Mouse (Mus musculus) frontal cortex, adult 2 months (tissue): Measurements from ENCODE around the gene Pbxip1. TPM values are rescaled to one million over a fixed set of nuclear protein-coding genes. Genes with fewer than 3 reads are reported as not detected.

Source experiments
- DNase-seq, 2 experiments: peaks; one replicate each; pipeline ENCODE4 v3.0.0; 2022; ENCODE audit warnings: low spot score in 1 of 2; ENCODE audit errors: extremely low spot score in 1 of 2
- polyA plus RNA-seq: library from polyadenylated mRNA; depleted of rRNA; stranded (reverse); fragments of >200 nt; gene quantifications from 2 replicates; pipeline ENCODE4 v1.2.3, GENCODE M21; 2012; rRNA removed

Gene Pbxip1
- polyA plus RNA-seq, 1 experiment = 38.9 TPM

- DNase-seq = no peak
Measured at GRCm38 (mm10) chr3:89481488-89481887, 45.0 kb downstream of the Pbxip1 start.

DNA sequence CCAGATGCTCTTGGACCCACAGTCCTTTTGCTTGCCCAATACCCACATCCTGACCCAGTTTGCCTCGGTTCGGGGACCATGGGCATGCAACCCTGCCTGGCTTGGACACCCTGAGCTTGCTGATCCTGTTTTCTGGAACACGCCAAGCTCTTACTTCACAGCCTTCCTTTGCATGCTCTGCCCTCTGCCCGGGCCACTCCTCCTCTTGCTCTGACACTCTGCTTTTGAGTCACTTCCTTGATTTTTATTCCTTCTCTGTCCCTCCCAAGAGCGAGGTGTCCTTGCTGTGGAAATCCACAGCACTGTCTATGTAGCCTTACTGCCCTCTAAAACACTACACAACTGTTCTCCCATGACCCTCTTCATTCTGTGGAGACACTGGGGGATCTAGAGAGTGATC is 45.7 kb downstream of the Pbxip1 start:
- DNase-seq = no peak

DNA sequence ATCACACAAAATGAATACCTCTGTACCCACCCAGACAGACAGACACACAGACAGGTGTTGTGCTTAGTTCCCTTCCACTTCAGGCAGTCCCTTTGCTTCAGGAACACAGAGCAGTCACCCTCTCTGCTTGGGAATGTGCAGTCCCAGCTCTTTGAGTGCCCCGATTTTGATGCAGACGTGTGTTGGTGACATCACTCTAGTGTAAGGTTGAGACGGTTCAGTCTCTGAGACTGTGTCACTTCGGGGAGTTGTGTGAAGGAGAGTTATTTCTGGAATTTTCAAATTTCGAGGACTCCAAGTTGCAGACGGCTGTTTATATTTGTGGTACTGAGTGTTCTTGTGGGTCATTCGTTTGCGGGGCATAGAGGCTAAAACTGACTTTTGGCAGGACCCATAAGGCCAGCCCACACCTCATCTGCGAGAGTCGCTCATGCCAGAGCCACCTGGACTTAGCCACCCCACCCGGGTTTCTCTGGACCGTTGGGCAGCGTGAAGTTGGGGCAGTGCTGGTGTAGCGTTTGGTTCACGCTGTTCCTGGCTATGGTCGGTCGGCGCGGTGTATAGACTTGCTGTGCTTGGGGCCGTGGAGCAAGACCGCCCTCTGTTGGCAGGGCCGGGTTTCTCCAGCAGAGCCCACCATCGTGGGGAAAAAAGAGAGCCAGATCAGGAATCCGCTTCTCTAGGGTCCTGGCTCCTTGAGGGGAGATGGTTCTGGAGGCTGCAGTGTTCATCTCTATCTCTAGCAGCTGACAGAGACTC is 48.4 kb downstream of the Pbxip1 start:
- peak in 1 of 2 experiments; percentile 61 for DNase-seq

GRCm38 (mm10) chr3:89486111-89486510 is 49.6 kb downstream of the Pbxip1 start:
- no peak for DNase-seq

GRCm38 (mm10) chr3:89486916-89487702 is 50.6 kb downstream of the Pbxip1 start:
- DNase-seq = no peak

- DNase-seq = no peak
Measured at GRCm38 (mm10) chr3:89490790-89491189, 54.3 kb downstream of the Pbxip1 start.

DNA sequence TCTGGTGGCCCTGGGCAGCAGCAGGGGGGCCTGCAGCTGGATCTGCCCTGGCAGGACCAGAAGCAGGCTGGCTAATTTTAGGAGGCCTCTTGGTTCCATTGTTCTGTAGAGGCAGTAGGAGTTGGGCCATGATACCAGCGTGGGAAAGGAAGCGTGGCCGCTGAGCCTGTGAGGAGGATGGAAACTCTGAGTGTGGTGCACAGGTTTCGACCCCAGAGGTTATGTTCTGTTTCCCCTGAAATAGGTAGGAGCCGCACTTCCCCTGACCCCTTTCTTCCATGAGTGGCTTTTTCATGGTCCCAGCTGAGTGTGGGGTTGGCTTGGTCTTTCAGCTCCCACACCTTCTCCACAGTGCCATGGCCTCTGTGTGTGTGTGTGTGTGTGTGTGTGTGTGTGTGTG is 55.1 kb downstream of the Pbxip1 start:
- no peak for DNase-seq

DNA sequence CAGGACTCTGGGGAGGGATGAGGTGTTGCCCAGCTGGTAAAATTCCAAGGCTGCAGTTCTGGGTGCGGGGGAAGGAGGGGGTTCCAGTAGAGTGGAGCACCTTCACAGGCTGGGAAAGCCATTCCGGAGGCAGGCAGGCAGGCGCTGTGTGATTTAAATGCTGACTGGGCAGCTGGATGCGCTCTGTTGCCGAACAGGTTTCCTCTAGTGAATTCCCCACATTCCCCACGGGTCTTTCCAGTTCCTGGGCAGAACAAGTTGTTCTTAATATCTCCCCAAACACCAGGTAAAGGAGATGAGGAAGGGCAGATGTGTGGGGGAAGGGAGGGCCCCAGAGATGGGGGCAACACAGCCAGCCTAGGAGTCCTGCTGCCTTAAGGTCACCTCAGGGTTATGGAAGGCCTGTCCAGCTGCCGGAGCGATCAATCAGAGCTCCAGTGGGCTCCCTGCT is 56.2 kb downstream of the Pbxip1 start:
- DNase-seq = no peak

GRCm38 (mm10) chr3:89494630-89495029 is 58.1 kb downstream of the Pbxip1 start:
- DNase-seq = no peak

- no peak for DNase-seq
Measured at GRCm38 (mm10) chr3:89496366-89496765, 59.9 kb downstream of the Pbxip1 start.

GRCm38 (mm10) chr3:89499696-89500095 is 63.2 kb downstream of the Pbxip1 start:
- DNase-seq = no peak

Other genes with a start within 250 kb of the Pbxip1 start
- gene Gba, start 233.8 kb upstream of the Pbxip1 start, polyA plus RNA-seq = 65.4 and 68.7 TPM in 2 replicates
- 51.0 and 57.4 TPM in 2 replicates for gene Thbs3, start 221.5 kb upstream of the Pbxip1 start, polyA plus RNA-seq
- 136 and 142 TPM in 2 replicates for gene Mtx1, start 209.6 kb upstream of the Pbxip1 start, polyA plus RNA-seq
- gene Muc1, start 207.6 kb upstream of the Pbxip1 start, polyA plus RNA-seq = 1.1 and 2.1 TPM in 2 replicates
- gene Krtcap2, start 190.7 kb upstream of the Pbxip1 start, polyA plus RNA-seq = 53.0 and 66.4 TPM in 2 replicates
- 96.7 and 99.7 TPM in 2 replicates for gene Trim46, start 190.4 kb upstream of the Pbxip1 start, polyA plus RNA-seq
- 131 and 188 TPM in 2 replicates for gene Dpm3, start 177.3 kb upstream of the Pbxip1 start, polyA plus RNA-seq
- gene Slc50a1, start 166.1 kb upstream of the Pbxip1 start, polyA plus RNA-seq = 90.0 and 93.9 TPM in 2 replicates
- gene Efna1, start 155.6 kb upstream of the Pbxip1 start, polyA plus RNA-seq = 7.3 and 7.9 TPM in 2 replicates
- gene Efna3, start 113.7 kb upstream of the Pbxip1 start, polyA plus RNA-seq = 68.0 and 78.5 TPM in 2 replicates
- 0.76 and 1.2 TPM in 2 replicates for gene Efna4, start 98.7 kb upstream of the Pbxip1 start, polyA plus RNA-seq
- gene Adam15, start 86.7 kb upstream of the Pbxip1 start, polyA plus RNA-seq = 148 and 157 TPM in 2 replicates
- 0.68 and 0.86 TPM in 2 replicates for gene Dcst2, start 74.7 kb upstream of the Pbxip1 start, polyA plus RNA-seq
- gene Dcst1, start 71.5 kb upstream of the Pbxip1 start, polyA plus RNA-seq = 0.08 TPM in 2 replicates
- 15.2 and 15.3 TPM in 2 replicates for gene Zbtb7b, start 41.9 kb upstream of the Pbxip1 start, polyA plus RNA-seq
- 5.1 and 6.3 TPM in 2 replicates for gene Lenep, start 33.9 kb upstream of the Pbxip1 start, polyA plus RNA-seq
- 43.7 and 47.7 TPM in 2 replicates for gene Flad1, start 24.8 kb upstream of the Pbxip1 start, polyA plus RNA-seq
- 7.1 TPM in 2 replicates for gene Cks1b, start 18.3 kb upstream of the Pbxip1 start, polyA plus RNA-seq
- gene Shc1, start 18.3 kb upstream of the Pbxip1 start, polyA plus RNA-seq = 18.2 and 18.6 TPM in 2 replicates
- 42.5 and 51.0 TPM in 2 replicates for gene Pygo2, start 6.5 kb upstream of the Pbxip1 start, polyA plus RNA-seq
- 69.0 and 76.7 TPM in 2 replicates for gene Pmvk, start 17.8 kb downstream of the Pbxip1 start, polyA plus RNA-seq
- gene Kcnn3, start 83.5 kb downstream of the Pbxip1 start, polyA plus RNA-seq = 11.4 and 15.8 TPM in 2 replicates